Mouse (Mus musculus): Measurements from ENCODE around the gene Gm21834. TPM values are rescaled to one million over a fixed set of nuclear protein-coding genes. Genes with fewer than 3 reads are reported as not detected.

Gm21834 gene
- not detected in 2 replicates for total RNA-seq (2015; ENCODE audit: low replicate concordance)
- not detected in 2 replicates for total RNA-seq (2017; ENCODE audit: low replicate concordance)

DNA sequence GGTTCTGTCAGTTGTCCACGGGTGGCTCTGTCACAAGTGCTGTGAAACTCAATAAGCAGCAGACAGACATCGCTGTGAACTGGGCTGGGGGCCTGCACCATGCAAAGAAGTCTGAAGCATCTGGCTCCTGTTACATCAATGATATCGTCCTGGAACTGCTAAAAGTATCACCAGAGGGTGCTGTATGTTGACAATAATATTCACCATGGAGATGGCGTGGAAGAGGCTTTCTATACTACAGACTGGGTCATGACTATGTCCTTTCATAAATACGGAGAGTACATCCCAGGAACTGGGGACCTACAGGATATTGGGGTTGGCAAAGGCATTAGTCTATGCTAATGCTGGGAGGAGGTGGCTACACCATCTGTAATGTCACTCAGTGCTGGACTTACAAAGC lies at the start of gene Gm21834:
TSS of gene Gm21834 (minus strand) at position 101 of the 400 bp plus-strand sequence.
- ATAC-seq (replicated peaks; ENCODE audit: low FRiP score, poor library complexity, severe bottlenecking): no peak

DNA sequence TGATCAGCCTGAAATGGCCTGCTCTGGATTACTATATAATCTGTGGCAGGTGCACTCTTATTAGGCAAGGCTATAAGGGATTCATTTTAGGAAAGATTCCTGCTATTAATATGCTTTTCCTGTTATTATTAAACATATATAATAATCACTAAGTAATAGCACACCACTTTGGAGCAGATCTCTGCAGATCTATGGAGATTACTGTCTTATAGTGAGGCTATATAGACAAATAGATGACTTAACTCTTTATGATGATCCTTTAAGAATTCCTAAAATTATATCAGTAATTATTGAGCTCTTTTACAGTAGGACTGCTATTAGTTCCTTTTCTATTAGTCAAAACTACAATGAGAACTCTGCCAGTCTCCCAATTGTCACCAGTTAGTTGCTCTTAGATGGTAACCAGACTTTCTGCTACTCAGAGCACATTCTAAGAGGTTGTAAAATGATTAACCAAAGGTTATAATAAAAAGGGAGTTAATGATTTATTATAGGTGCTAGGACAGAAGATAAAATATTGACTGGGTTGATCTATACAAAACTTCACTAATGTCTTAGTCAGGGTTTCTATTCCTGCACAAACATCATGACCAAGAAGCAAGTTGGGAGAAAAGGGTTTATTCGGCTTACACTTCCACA lies 46.3 kb upstream of the Gm21834 start:
- ATAC-seq (replicated peaks; ENCODE audit: low FRiP score, poor library complexity, severe bottlenecking): no peak

DNA sequence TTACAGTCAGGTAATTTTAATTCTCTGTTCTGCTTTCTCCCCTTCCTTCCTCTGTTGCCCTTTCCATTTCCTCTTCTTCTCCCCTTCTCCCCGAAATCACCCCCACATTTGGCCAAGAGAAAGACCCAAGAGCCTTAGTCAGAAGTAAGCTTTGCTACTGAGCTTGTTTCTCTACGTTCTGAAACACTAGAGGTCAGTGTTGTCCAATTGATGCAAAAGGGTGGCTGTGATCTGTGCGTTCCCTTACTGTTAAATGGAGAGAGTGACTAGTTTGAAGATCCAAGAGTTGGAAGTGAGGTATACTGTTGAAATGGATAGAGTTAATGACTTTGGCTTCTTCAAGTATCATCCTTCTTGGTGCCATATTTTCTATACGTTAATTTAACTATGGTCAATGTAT lies 28.9 kb upstream of the Gm21834 start:
- ATAC-seq (replicated peaks; ENCODE audit: low FRiP score, poor library complexity, severe bottlenecking): no peak

DNA sequence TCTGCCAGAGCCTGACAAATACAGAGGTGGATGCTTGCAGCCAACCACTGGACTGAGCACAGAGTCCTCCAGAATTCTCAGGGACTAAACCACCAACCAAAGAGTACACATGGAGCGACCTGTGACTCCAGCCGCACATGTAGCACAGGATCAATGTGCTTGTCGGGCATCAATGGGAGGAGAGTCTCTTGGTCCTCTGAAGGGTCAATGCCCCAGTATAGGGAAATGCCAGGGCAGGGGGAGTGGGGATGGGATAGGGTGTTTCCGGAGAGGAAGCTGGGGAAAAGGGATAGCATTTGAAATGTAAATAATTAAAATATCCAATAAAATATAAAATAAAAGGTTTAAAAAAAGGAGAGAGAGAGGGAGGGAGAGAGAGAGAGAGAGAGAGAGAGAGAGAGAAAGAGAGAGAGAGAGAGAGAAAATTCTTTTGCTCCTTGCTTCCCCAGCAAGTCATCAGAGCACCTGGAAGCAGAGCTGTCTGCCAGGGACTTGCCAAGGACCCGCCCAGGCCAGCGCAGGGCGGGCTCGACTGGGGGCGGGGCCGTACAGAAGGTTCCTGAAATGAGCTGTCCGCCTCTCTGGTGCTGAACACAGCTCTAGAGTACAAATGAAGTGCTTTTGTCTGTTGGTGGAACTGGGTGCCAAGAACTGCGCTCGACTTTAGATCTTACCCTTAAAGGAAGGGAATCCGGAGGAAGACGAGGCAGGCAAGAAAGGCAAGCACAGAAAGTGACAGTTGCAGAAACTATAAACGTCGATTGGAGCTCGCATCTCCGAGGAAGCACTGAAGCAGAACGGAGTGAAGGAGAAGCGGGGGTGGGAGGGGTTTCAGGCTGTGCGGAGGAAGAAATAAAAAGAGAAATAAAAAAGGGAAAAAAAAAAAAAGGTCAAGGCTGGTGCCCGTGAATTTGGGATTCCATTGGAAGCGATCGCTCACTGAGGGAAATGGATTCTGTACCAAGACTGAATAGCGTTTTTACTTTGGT lies 26.9 kb upstream of the Gm21834 start, which contains the start of gene Cntnap5c:
TSS of gene Cntnap5c (plus strand) at position 949 of the 989 bp plus-strand sequence.
- no peak for ATAC-seq (replicated peaks; ENCODE audit: low FRiP score, poor library complexity, severe bottlenecking)

DNA sequence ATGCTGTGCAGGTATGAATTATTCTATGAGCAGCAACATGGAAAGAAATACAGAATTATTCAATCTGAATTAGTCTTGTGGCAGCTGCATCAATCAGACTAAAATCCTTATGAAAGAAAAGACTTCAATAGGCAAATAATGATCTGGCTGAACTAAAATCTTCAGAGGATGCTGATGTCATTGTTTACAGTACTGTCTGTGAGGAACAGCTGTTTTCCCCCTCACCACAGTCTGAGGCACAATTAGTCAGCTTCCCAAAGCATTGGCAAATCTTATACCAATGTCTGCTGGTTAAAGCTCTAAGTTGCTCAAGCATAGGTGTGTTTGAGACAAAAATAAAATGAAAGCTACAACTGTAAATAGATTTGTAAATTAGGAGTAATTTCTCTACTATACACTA lies 25.3 kb upstream of the Gm21834 start:
- no peak for ATAC-seq (replicated peaks; ENCODE audit: low FRiP score, poor library complexity, severe bottlenecking)

DNA sequence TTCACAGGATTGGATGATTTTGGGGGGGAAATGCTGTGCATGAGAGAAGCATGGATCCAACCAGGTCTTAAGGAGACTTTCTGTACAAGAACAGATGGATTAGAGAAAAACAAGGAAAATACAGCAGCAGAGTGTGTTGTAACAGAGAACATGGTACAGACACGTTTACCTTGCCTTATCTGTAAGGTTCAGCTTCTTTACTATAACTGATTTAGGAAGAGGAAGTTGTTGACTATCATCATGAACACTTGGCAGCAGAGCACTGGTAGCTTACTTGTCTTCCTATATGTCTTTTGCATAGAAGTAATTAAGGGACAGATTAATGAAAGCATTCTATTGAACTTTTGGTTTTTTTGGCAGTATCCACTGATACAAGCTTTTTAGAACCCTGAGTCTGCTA lies 16.0 kb upstream of the Gm21834 start:
- no peak for ATAC-seq (replicated peaks; ENCODE audit: low FRiP score, poor library complexity, severe bottlenecking)

DNA sequence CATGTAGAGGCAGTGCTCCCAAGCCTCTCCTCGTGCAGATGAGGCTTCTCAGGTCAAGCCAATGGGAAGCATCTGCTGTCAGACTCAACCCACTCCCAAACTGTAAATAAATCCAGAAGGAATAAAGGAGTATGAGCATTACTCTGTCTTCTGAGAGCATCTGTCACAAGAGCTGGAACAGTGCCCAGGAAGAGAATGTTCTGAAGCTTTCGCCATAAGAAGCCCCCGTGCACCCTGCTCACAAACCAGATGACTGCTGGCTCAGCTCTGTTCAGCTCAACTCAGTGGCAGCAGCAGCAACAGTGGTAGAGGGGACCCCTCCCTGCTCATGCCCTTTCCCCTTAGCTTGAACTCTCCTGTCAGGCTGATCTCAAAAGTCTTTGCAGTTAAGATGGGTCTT lies 47.2 kb downstream of the Gm21834 start:
- no peak for ATAC-seq (replicated peaks; ENCODE audit: low FRiP score, poor library complexity, severe bottlenecking)

Other genes with a start within 250 kb of the Gm21834 start
- gene Vmn2r120, start 196.7 kb downstream of the Gm21834 start, total RNA-seq (2015; ENCODE audit: low replicate concordance): not detected in 2 replicates
- under 0.01 TPM in 1 of 2 replicates, not detected in the other for gene Vmn2r120, start 196.7 kb downstream of the Gm21834 start, total RNA-seq (2017; ENCODE audit: low replicate concordance)
- not detected in 2 replicates for gene Cntnap5c, start 27.4 kb upstream of the Gm21834 start, total RNA-seq (2015; ENCODE audit: low replicate concordance)
- gene Cntnap5c, start 27.4 kb upstream of the Gm21834 start, total RNA-seq (2017; ENCODE audit: low replicate concordance): not detected in 2 replicates